Comparison of ENCODE assay signal across 8 mouse cellular contexts in genomic region chr9:106655884-106656720, GRCm38 (mm10). TPM values are rescaled to one million over a fixed set of nuclear protein-coding genes. Genes with fewer than 3 reads are reported as not detected.
DNase-seq lines count a peak whose midpoint lies in the region; ATAC-seq and TF ChIP-seq lines count a peak whose summit lies in the region.

Gene Grm2, minus strand, starts transcription at chr9:106656082.

- no peak for TF ChIP-seq CTCF in CH12.LX (conservative IDR thresholded peaks at IDR 0.05 in 1 of 2, IDR thresholded peaks at IDR 0.05 in 1 of 2; ENCODE audit: low read depth in 2 of 2, low read length in 2 of 2)

- peak; percentile 70 for ATAC-seq in forebrain, embryonic 12.5 days (ENCODE audit: low FRiP score)

- TF ChIP-seq POLR2A in CH12.LX (IDR thresholded peaks at IDR 0.05; ENCODE audit: low read depth, low read length), result no peak

- H3K4me2 ChIP-seq in CH12.LX (ENCODE audit: insufficient read depth, low read depth, poor library complexity, severe bottlenecking), result no peak within 1 kb of the TSS
- peak within 1 kb of the TSS; percentile 77 for H3K4me2 ChIP-seq in forebrain, embryonic 12.5 days

- dilution Hi-C loops in CH12.LX (cut with MboI; ENCODE audit: extremely low pct_ligation_motif_present, extremely low pct_unique_long_range_greater_than_20kb, low sequenced_read_pairs), result no loop called here

- H3K27ac ChIP-seq in CH12.LX (ENCODE audit: insufficient read depth, low read depth), result no peak within 1 kb of the TSS
- H3K27ac ChIP-seq in forebrain, embryonic 12.5 days, result 0 out of 2 replicates have a peak within 1 kb of the TSS, but pooled peaks have one; percentile 25
- peak within 1 kb of the TSS; percentile 84 for H3K27ac ChIP-seq in hindbrain, embryonic 10.5 days

- in situ Hi-C loops in CH12.LX (cut with MboI; ENCODE audit: low pct_ligation_motif_present, low pct_unique_long_range_greater_than_20kb, low sequenced_read_pairs), result loop anchor here (10.0 to 25.0 kb wide), 2 partner anchors 51 to 631 kb away; partner anchors contain the start of genes Cish and Mapkapk3

- no peak for DNase-seq in CH12.LX (ENCODE audit: extremely low read depth)
- peak; percentile 55 to 86 for DNase-seq in adrenal gland, adult (ENCODE audit: inconsistent age in 2 of 2, low spot score in 1 of 2)
- peak; percentile 86 for DNase-seq in hindbrain, embryonic 10.5 days (ENCODE audit: low spot score)
- peak in 1 of 2 experiments; percentile 55 for DNase-seq in layer of hippocampus, postnatal 25 days (ENCODE audit: extremely low spot score in 1 of 2, low spot score in 1 of 2)
- peak; percentile 74 for DNase-seq in lung, postnatal 14 days
- peak; percentile 17 for DNase-seq in splenic B cell, adult 2 months (ENCODE audit: low read depth, low spot score)
- DNase-seq in cerebellum, adult 11 months, result no peak

- WGBS in forebrain, embryonic 12.5 days, result 1% methylated on average over 32 of the region's 44 CpGs
- WGBS in hindbrain, embryonic 10.5 days, result 1% methylated on average over 44 of the region's 44 CpGs

- H3K9ac ChIP-seq in CH12.LX (ENCODE audit: insufficient read depth, low read depth), result no peak within 1 kb of the TSS
- peak within 1 kb of the TSS; percentile 49 for H3K9ac ChIP-seq in forebrain, embryonic 12.5 days

- no peaks in the 10 kb centered on the region for H3K4me1 ChIP-seq in CH12.LX (ENCODE audit: control insufficient read depth in 1 of 2, insufficient read depth in 2 of 2)
- peaks cover 17% of the 10 kb centered on the region for H3K4me1 ChIP-seq in forebrain, embryonic 12.5 days
- peaks cover 77% of the 10 kb centered on the region for H3K4me1 ChIP-seq in hindbrain, embryonic 10.5 days (replicated peaks)

- H3K79me2 ChIP-seq in CH12.LX (replicated peaks; ENCODE audit: control insufficient read depth, extremely low read depth, insufficient read depth, poor library complexity, severe bottlenecking), result no peaks in the 10 kb centered on the region

- no peak for TF ChIP-seq EP300 in CH12.LX (IDR thresholded peaks at IDR 0.05; ENCODE audit: low read length)

- H3K4me3 ChIP-seq in CH12.LX (replicated peaks in 1 of 3; ENCODE audit: low read depth in 2 of 3, low read length in 2 of 3, poor library complexity in 1 of 3), result no peak within 1 kb of the TSS
- H3K4me3 ChIP-seq in forebrain, embryonic 12.5 days (replicated peaks), result peak within 1 kb of the TSS; percentile 47
- H3K4me3 ChIP-seq in hindbrain, embryonic 10.5 days, result peak within 1 kb of the TSS; percentile 59

- TF ChIP-seq RAD21 in CH12.LX (IDR thresholded peaks at IDR 0.05; ENCODE audit: low read depth, low read length), result no peak

- peaks cover 33% of the 10 kb centered on the region for H3K27me3 ChIP-seq in CH12.LX (replicated peaks)
- H3K27me3 ChIP-seq in forebrain, embryonic 12.5 days, result peaks cover 33% of the 10 kb centered on the region
- H3K27me3 ChIP-seq in hindbrain, embryonic 10.5 days (ENCODE audit: insufficient read depth, poor library complexity, severe bottlenecking), result peaks cover 35% of the 10 kb centered on the region
- H3K27me3 ChIP-seq in splenic B cell, adult 2 months (ENCODE audit: control insufficient read depth, insufficient read depth, low read length, poor library complexity, severe bottlenecking), result no peaks in the 10 kb centered on the region

- H3K9me3 ChIP-seq in CH12.LX (replicated peaks; ENCODE audit: low read length), result no peaks in the 10 kb centered on the region
- H3K9me3 ChIP-seq in forebrain, embryonic 12.5 days, result no peaks in the 10 kb centered on the region
- no peaks in the 10 kb centered on the region for H3K9me3 ChIP-seq in hindbrain, embryonic 10.5 days

- peaks cover 18 to 38% of the 10 kb centered on the region in 2 experiments for H3K36me3 ChIP-seq in CH12.LX (replicated peaks in 1 of 2; ENCODE audit: control insufficient read depth in 1 of 2, insufficient read depth in 1 of 2, low read length in 1 of 2)
- 0 out of 2 replicates have a peak, but pooled peaks cover 13% of the 10 kb centered on the region for H3K36me3 ChIP-seq in forebrain, embryonic 12.5 days (replicated peaks)
- H3K36me3 ChIP-seq in hindbrain, embryonic 10.5 days, result peaks cover 25% of the 10 kb centered on the region
- no peaks in the 10 kb centered on the region; the same call in 1 of the 2 replicates for H3K36me3 ChIP-seq in splenic B cell, adult 2 months (ENCODE audit: control insufficient read depth, insufficient read depth, low read length, poor library complexity, severe bottlenecking)

TF ChIP-seq in CH12.LX, 34 proteins besides CTCF, POLR2A, EP300 and RAD21:
- TF ChIP-seq CHD2 (IDR thresholded peaks at IDR 0.05; ENCODE audit: low read length), result no peak
- peak; percentile 35; the same call in 1 of the 2 replicates for TF ChIP-seq ZKSCAN1 (IDR thresholded peaks at IDR 0.05; ENCODE audit: borderline replicate concordance, low read depth, low read length)
- no peak for TF ChIP-seq JUND (conservative IDR thresholded peaks at IDR 0.05; ENCODE audit: low read depth, low read length)
- no peak for TF ChIP-seq MXI1 (IDR thresholded peaks at IDR 0.05; ENCODE audit: low read depth, low read length)
- no peak for TF ChIP-seq TCF12 (IDR thresholded peaks at IDR 0.05; ENCODE audit: low read depth, low read length)

RNA-seq across cellular contexts. Expression of gene Grm2, which starts in this region (rescaled TPM):
- total RNA-seq in CH12.LX (2012; rRNA removed), result not detected in 2 replicates
- total RNA-seq in CH12.LX (2014; rRNA removed), result not detected in 2 replicates
- not detected in 2 replicates for polyA plus RNA-seq in CH12.LX (2012; ENCODE audit: insufficient read length, low read depth)
- polyA plus RNA-seq in forebrain, embryonic 12.5 days (2016; fragmentation: Nextera tagmentation; extraction: Ambion mirVana), result 3.4 and 5.7 TPM in 2 replicates
- 21.5 and 25.9 TPM in 2 replicates for polyA plus RNA-seq in hindbrain, embryonic 10.5 days (2016; fragmentation: Nextera tagmentation; extraction: Ambion mirVana)
- total RNA-seq in layer of hippocampus, postnatal 25 days (2021), result 10 to 100 TPM; 63.9 to 84.0 TPM

Comparison
In these comparisons a context has a peak if more than half of its experiments do, and no peak if none do; other contexts are left out.
1. RNA of gene Grm2 (total RNA-seq): 63.9 to 84.0 TPM in layer of hippocampus, postnatal 25 days; not detected in CH12.LX; every median in the first group is over 10 times any median in the second.
2. DNase-seq: peak in adrenal gland, adult (2 of 2), hindbrain, embryonic 10.5 days (single experiment), lung, postnatal 14 days (single experiment) and splenic B cell, adult 2 months (single experiment); none in CH12.LX (single experiment) and cerebellum, adult 11 months (single experiment).
3. H3K4me3 ChIP-seq: peak in forebrain, embryonic 12.5 days (single experiment) and hindbrain, embryonic 10.5 days (single experiment); none in CH12.LX (0 of 3).